Mouse (Mus musculus): Measurements from ENCODE around the gene Golga7b.

The Golga7b gene

GRCm38 (mm10) chr19:42247519-42247918 is at the start of gene Golga7b:
Gene Golga7b, plus strand, starts transcription at chr19:42247574.
- no peak for DNase-seq

- no peak for DNase-seq
Measured at GRCm38 (mm10) chr19:42198026-42198425, 49.3 kb upstream of the Golga7b start.

- DNase-seq = no peak
Measured at GRCm38 (mm10) chr19:42201696-42202381, 45.5 kb upstream of the Golga7b start, which contains the start of gene Sfrp5. Gene Sfrp5, minus strand, starts transcription at chr19:42202252.

- DNase-seq = no peak
Measured at GRCm38 (mm10) chr19:42202467-42202866, 44.9 kb upstream of the Golga7b start.

- peak; percentile 85 for DNase-seq
Measured at GRCm38 (mm10) chr19:42204306-42204705, 43.1 kb upstream of the Golga7b start.

- no peak for DNase-seq
Measured at GRCm38 (mm10) chr19:42205201-42205600, 42.2 kb upstream of the Golga7b start.

- no peak for DNase-seq
Measured at GRCm38 (mm10) chr19:42209485-42209884, 37.9 kb upstream of the Golga7b start.

- no peak for DNase-seq
Measured at GRCm38 (mm10) chr19:42209976-42210375, 37.4 kb upstream of the Golga7b start.

- no peak for DNase-seq
Measured at GRCm38 (mm10) chr19:42211936-42212335, 35.4 kb upstream of the Golga7b start.

GRCm38 (mm10) chr19:42214601-42215000 is 32.8 kb upstream of the Golga7b start:
- DNase-seq = no peak

- DNase-seq = no peak
Measured at GRCm38 (mm10) chr19:42216699-42217373, 30.5 kb upstream of the Golga7b start.

- peak; percentile 63 for DNase-seq
Measured at GRCm38 (mm10) chr19:42217374-42217763, 30.0 kb upstream of the Golga7b start.

GRCm38 (mm10) chr19:42226451-42226850 is 20.9 kb upstream of the Golga7b start:
- DNase-seq = no peak

- no peak for DNase-seq
Measured at GRCm38 (mm10) chr19:42229499-42230287, 17.7 kb upstream of the Golga7b start.

GRCm38 (mm10) chr19:42230288-42230568 is 17.1 kb upstream of the Golga7b start:
- DNase-seq = no peak

- peak; percentile 44 for DNase-seq
Measured at GRCm38 (mm10) chr19:42230986-42231385, 16.4 kb upstream of the Golga7b start.

GRCm38 (mm10) chr19:42237602-42238340 is 9.6 kb upstream of the Golga7b start:
- no peak for DNase-seq

- no peak for DNase-seq
Measured at GRCm38 (mm10) chr19:42238341-42238715, 9.0 kb upstream of the Golga7b start.

- DNase-seq = no peak
Measured at GRCm38 (mm10) chr19:42240881-42241280, 6.5 kb upstream of the Golga7b start.

- no peak for DNase-seq
Measured at GRCm38 (mm10) chr19:42243401-42243800, 4.0 kb upstream of the Golga7b start.

GRCm38 (mm10) chr19:42246626-42247025 is 748 bp upstream of the Golga7b start:
- no peak for DNase-seq

GRCm38 (mm10) chr19:42249976-42250914 is 2.9 kb downstream of the Golga7b start:
- DNase-seq = no peak
